Mouse (Mus musculus) limb, embryonic 10.5 days (tissue): ENCODE measurements around the gene Fsd1. TPM values are rescaled to one million over a fixed set of nuclear protein-coding genes. Genes with fewer than 3 reads are reported as not detected.
A peak's percentile ranks its signal among the peaks of the same experiment; 100 is the strongest.

ENCODE experiments used
- DNase-seq: peaks from one replicate; pipeline ENCODE4 v3.0.0-alpha.2; 2017; ENCODE audit warnings: low spot score
- H3K27ac ChIP-seq: fragments of 300-500 bp; sonication (generic); 2 replicates; pipeline ENCODE4 v1.5.1; 2016; ENCODE audit warnings: mild to moderate bottlenecking
- H3K27me3 ChIP-seq: fragments of 300-500 bp; sonication (generic); 2 replicates; pipeline ENCODE4 v1.6.1; 2016; ENCODE audit warnings: low read depth, mild to moderate bottlenecking; ENCODE audit not compliant: poor library complexity, severe bottlenecking
- H3K36me3 ChIP-seq: fragments of 300-500 bp; sonication (generic); 2 replicates; pipeline ENCODE4 v1.6.1; 2016; ENCODE audit warnings: mild to moderate bottlenecking, moderate library complexity
- H3K4me1 ChIP-seq: fragments of 300-500 bp; sonication (generic); 2 replicates; pipeline ENCODE4 v1.6.1; 2016
- H3K4me3 ChIP-seq: fragments of 300-500 bp; sonication (generic); 2 replicates; pipeline ENCODE4 v1.5.1; 2016; ENCODE audit warnings: mild to moderate bottlenecking, moderate library complexity
- H3K9me3 ChIP-seq: fragments of 300-500 bp; sonication (generic); replicated peaks from 2 replicates; pipeline ENCODE4 v1.6.1; 2016; ENCODE audit warnings: mild to moderate bottlenecking
- WGBS: fragments of 180-500 bp; shearing (Covaris S2); methylation state at CpG from one replicate; pipeline ENCODE4 v1.1.7; 2016; 5-methylcytosine and 5-hydroxymethylcytosine counted together
- polyA plus RNA-seq: library from polyadenylated mRNA; unstranded; fragments of >200 nt; fragmentation: Nextera tagmentation; extraction: Ambion mirVana; gene quantifications from 2 replicates; pipeline ENCODE4 v1.2.1, GENCODE M21; 2016

Fsd1 gene
- polyA plus RNA-seq, 1 experiment from 2014 or later = 56.6 TPM

- Histone ChIP-seq H3K4me1 (peaks cover 31% of the 10 kb centered on the region), H3K27ac (no peak overlapping the region), H3K36me3 (peaks cover 79% of the 10 kb centered on the region), H3K27me3 (no peaks in the 10 kb centered on the region), H3K4me3 (no peak overlapping the region), H3K9me3 (no peaks in the 10 kb centered on the region)
- WGBS = 92% methylated on average over 9 of the region's 9 CpGs
- no peak for DNase-seq
Measured at GRCm38 (mm10) chr17:56030238-56030870, 44.0 kb downstream of the Fsd1 start.

DNA sequence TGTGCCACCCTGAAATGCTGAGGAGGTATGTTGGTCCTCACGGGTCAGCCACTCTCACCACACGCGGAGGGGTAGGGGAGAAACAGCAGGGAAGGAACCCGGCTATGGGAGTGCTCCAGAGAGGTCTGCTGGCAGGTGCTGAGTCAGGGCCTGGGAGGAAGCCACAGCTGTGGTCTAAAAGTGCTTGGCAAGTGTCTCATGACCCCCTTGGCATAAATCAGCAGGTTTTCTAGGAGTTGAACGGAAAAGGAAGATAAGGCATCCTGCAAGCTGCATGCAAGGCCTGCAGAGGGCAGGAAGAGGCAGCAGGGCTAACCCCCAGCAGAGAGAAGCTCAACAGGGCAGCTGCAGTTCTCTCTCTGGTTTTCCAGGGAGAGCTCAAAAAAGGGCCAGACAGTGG lies 44.6 kb downstream of the Fsd1 start:
- WGBS = 74% methylated on average over 5 of the region's 5 CpGs
- Histone ChIP-seq H3K9me3 (no peaks in the 10 kb centered on the region), H3K36me3 (peaks cover 78% of the 10 kb centered on the region), H3K27ac (no peak overlapping the region), H3K4me3 (no peak overlapping the region), H3K27me3 (no peaks in the 10 kb centered on the region), H3K4me1 (peaks cover 33% of the 10 kb centered on the region)
- no peak for DNase-seq

GRCm38 (mm10) chr17:56031431-56031830 lies 45.1 kb downstream of the Fsd1 start:
- 94% methylated on average over 7 of the region's 7 CpGs for WGBS
- peaks cover 33% of the 10 kb centered on the region for H3K4me1 ChIP-seq
- H3K36me3 ChIP-seq = peaks cover 79% of the 10 kb centered on the region

GRCm38 (mm10) chr17:56032127-56032733 lies 45.9 kb downstream of the Fsd1 start:
- H3K4me1 ChIP-seq = peaks cover 30% of the 10 kb centered on the region
- DNase-seq = no peak
- 79% methylated on average over 6 of the region's 6 CpGs for WGBS
- no peaks in the 10 kb centered on the region for H3K27me3 ChIP-seq
- no peaks in the 10 kb centered on the region for H3K9me3 ChIP-seq
- H3K36me3 ChIP-seq = peaks cover 78% of the 10 kb centered on the region
- H3K4me3 ChIP-seq = no peak overlapping the region
- no peak overlapping the region for H3K27ac ChIP-seq

More at GRCm38 (mm10) chr17:56031431-56031830, 45.1 kb downstream of the Fsd1 start:
- H3K27me3 ChIP-seq = no peaks in the 10 kb centered on the region
- no peaks in the 10 kb centered on the region for H3K9me3 ChIP-seq
- H3K4me3 ChIP-seq = no peak overlapping the region
- no peak overlapping the region for H3K27ac ChIP-seq
- DNase-seq = no peak

- Histone ChIP-seq H3K4me3 (no peak overlapping the region), H3K27ac (no peak overlapping the region), H3K4me1 (peaks cover 27% of the 10 kb centered on the region), H3K36me3 (peaks cover 72% of the 10 kb centered on the region), H3K9me3 (no peaks in the 10 kb centered on the region), H3K27me3 (no peaks in the 10 kb centered on the region)
- 88% methylated on average over 7 of the region's 7 CpGs for WGBS
- no peak for DNase-seq
Measured at GRCm38 (mm10) chr17:56032831-56033230, 46.5 kb downstream of the Fsd1 start.

- peaks cover 24% of the 10 kb centered on the region for H3K4me1 ChIP-seq
- no peak for DNase-seq
- H3K27me3 ChIP-seq = no peaks in the 10 kb centered on the region
- H3K4me3 ChIP-seq = no peak overlapping the region
- peaks cover 59% of the 10 kb centered on the region for H3K36me3 ChIP-seq
- no peak overlapping the region for H3K27ac ChIP-seq
- H3K9me3 ChIP-seq = no peaks in the 10 kb centered on the region
- 92% methylated on average over 7 of the region's 7 CpGs for WGBS
Measured at GRCm38 (mm10) chr17:56034040-56034725, 47.9 kb downstream of the Fsd1 start.

- WGBS = 91% methylated on average over 6 of the region's 6 CpGs
- no peaks in the 10 kb centered on the region for H3K9me3 ChIP-seq
- peaks cover 24% of the 10 kb centered on the region for H3K4me1 ChIP-seq
- no peak for DNase-seq
- peak overlapping the region; percentile 91 for H3K4me3 ChIP-seq
- H3K36me3 ChIP-seq = peaks cover 54% of the 10 kb centered on the region
- no peak overlapping the region for H3K27ac ChIP-seq
- H3K27me3 ChIP-seq = no peaks in the 10 kb centered on the region
Measured at GRCm38 (mm10) chr17:56034726-56035100, 48.4 kb downstream of the Fsd1 start.

GRCm38 (mm10) chr17:56035216-56035615 lies 48.9 kb downstream of the Fsd1 start:
- Histone ChIP-seq H3K4me1 (peaks cover 24% of the 10 kb centered on the region), H3K4me3 (peak overlapping the region; percentile 91), H3K27ac (peak overlapping the region; percentile 93; the same call in 1 of the 2 replicates), H3K36me3 (peaks cover 50% of the 10 kb centered on the region), H3K27me3 (no peaks in the 10 kb centered on the region), H3K9me3 (no peaks in the 10 kb centered on the region)
- no peak for DNase-seq
- 83% methylated on average over 4 of the region's 4 CpGs for WGBS

- under 1% methylated on average over 74 of the region's 74 CpGs for WGBS
- Histone ChIP-seq H3K4me1 (peaks cover 30% of the 10 kb centered on the region), H3K27ac (peak within 1 kb of the TSS; percentile 93)
Measured at GRCm38 (mm10) chr17:56036176-56036900, 50.0 kb downstream of the Fsd1 start, which contains the start of gene Sh3gl1. Gene Sh3gl1 (minus strand): TSS chr17:56036635.

DNA sequence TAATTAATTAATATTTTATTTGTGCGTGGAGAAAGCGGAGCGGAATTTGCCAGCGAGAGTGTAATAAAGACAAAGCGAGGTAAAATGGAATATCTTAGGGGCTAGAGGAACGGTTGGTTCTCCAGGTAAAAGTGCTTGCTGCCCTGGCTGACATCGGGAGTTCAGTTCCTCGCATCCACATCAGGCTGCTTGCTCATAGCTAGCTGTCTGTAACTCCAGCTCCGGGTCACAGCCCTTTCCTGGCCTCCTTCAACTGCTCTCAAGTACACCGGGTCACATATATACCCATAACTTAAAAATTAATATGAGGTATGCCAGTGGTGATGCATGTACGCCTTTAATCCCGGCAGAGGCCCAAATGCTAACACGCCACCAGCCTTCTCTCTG lies 50.6 kb downstream of the Fsd1 start:
- no peak for DNase-seq
- 37% methylated on average over 13 of the region's 13 CpGs for WGBS
- peak overlapping the region; percentile 93 for H3K27ac ChIP-seq
- peak overlapping the region; percentile 91 for H3K4me3 ChIP-seq
- H3K4me1 ChIP-seq = peaks cover 35% of the 10 kb centered on the region
- no peaks in the 10 kb centered on the region for H3K27me3 ChIP-seq
- peaks cover 34% of the 10 kb centered on the region for H3K36me3 ChIP-seq
- no peaks in the 10 kb centered on the region for H3K9me3 ChIP-seq

More at GRCm38 (mm10) chr17:56036176-56036900, 50.0 kb downstream of the Fsd1 start, which contains the start of gene Sh3gl1:
- peaks cover 39% of the 10 kb centered on the region for H3K36me3 ChIP-seq
- no peaks in the 10 kb centered on the region for H3K9me3 ChIP-seq
- DNase-seq = peak; percentile 100
- H3K4me3 ChIP-seq = peak within 1 kb of the TSS; percentile 91
- H3K27me3 ChIP-seq = no peaks in the 10 kb centered on the region

DNA sequence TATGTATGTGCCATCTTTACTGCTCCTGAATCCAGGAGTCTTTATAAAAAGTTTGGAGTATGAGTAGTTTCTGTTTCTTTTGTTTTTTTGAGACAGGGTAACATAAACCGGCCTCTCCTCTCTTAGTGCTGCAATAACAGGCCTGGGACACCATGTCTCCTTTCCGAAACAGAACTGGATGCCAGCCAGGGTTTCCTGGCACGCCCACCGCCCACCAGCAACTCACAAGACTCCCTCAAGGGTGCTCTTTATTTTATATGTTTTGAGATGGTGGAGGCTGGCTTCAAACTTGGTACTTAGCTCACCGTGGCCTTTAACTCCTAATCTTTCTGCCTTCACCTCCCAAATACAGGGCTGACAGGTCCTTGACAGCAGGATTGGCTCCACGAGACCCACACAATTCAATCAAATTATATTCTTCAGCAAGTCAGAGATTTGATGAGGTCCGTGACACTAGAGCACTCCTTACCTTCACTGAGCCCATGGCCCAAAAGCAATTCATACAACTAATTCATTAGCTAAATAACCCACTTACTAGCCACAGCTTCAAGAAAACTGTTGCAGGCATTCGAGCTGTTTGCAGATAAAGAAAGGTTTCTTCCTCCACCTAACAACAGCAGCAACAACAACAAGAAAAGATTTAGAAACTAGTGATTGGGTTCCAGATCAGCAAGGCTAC lies 52.4 kb downstream of the Fsd1 start:
- Histone ChIP-seq H3K4me3 (no peak overlapping the region), H3K4me1 (peaks cover 31% of the 10 kb centered on the region), H3K9me3 (no peaks in the 10 kb centered on the region), H3K36me3 (peaks cover 30% of the 10 kb centered on the region), H3K27me3 (no peaks in the 10 kb centered on the region), H3K27ac (no peak overlapping the region)
- no peak for DNase-seq
- 88% methylated on average over 8 of the region's 8 CpGs for WGBS

GRCm38 (mm10) chr17:56039345-56039744 lies 53.0 kb downstream of the Fsd1 start:
- no peaks in the 10 kb centered on the region for H3K9me3 ChIP-seq
- H3K4me3 ChIP-seq = peak overlapping the region; percentile 81; the same call in 1 of the 2 replicates
- peak overlapping the region; percentile 95; the same call in 1 of the 2 replicates for H3K27ac ChIP-seq

More at GRCm38 (mm10) chr17:56039345-56039744, 53.0 kb downstream of the Fsd1 start:
- DNase-seq = no peak
- Histone ChIP-seq H3K27me3 (no peaks in the 10 kb centered on the region), H3K36me3 (peaks cover 30% of the 10 kb centered on the region), H3K4me1 (peaks cover 31% of the 10 kb centered on the region)
- WGBS = 80% methylated on average over 4 of the region's 4 CpGs
